Mouse (Mus musculus) brain, adult 2 months (tissue): Measurements from ENCODE around the gene Gfpt2.

Experiments
- DNase-seq: peaks from one replicate; pipeline ENCODE4 v3.0.0; 2011; ENCODE audit warnings: low read depth, low spot score

The Gfpt2 gene

GRCm38 (mm10) chr11:49883394-49883793, 89.4 kb downstream of the Gfpt2 start:
- DNase-seq, result no peak
